Mouse (Mus musculus) forebrain, embryonic 13.5 days (tissue): ENCODE results near the gene Neurl1a. TPM values are rescaled to one million over a fixed set of nuclear protein-coding genes. Genes with fewer than 3 reads are reported as not detected.

ENCODE experiments used
- ATAC-seq: fragments of 200-750 bp; cut with Nextera tagmentation; 2 replicates; pipeline ENCODE4 v1.8.0; 2017
- H3K27ac ChIP-seq: fragments of 300-500 bp; sonication (generic); 2 replicates; pipeline ENCODE4 v1.5.1; 2015; ENCODE audit warnings: inconsistent platforms, mild to moderate bottlenecking, moderate library complexity
- H3K27me3 ChIP-seq: fragments of 300-500 bp; sonication (generic); 2 replicates; pipeline ENCODE4 v1.6.1; 2015; ENCODE audit warnings: mild to moderate bottlenecking, inconsistent platforms
- H3K36me3 ChIP-seq: fragments of 300-500 bp; sonication (generic); 2 replicates; pipeline ENCODE4 v1.6.1; 2015; ENCODE audit warnings: mild to moderate bottlenecking, inconsistent platforms; ENCODE audit not compliant: poor library complexity, severe bottlenecking
- H3K4me1 ChIP-seq: fragments of 300-500 bp; sonication (generic); 2 replicates; pipeline ENCODE4 v1.6.1; 2015; ENCODE audit warnings: inconsistent platforms
- H3K4me2 ChIP-seq: fragments of 300-500 bp; sonication (generic); 2 replicates; pipeline ENCODE4 v1.6.1; 2015; ENCODE audit warnings: inconsistent platforms, mild to moderate bottlenecking, moderate library complexity
- H3K4me3 ChIP-seq: fragments of 300-500 bp; sonication (generic); 2 replicates; pipeline ENCODE4 v1.5.1; 2015; ENCODE audit warnings: mild to moderate bottlenecking, inconsistent platforms
- H3K9ac ChIP-seq: fragments of 300-500 bp; sonication (generic); 2 replicates; pipeline ENCODE4 v1.6.1; 2015; ENCODE audit warnings: mild to moderate bottlenecking, inconsistent platforms
- H3K9me3 ChIP-seq: fragments of 300-500 bp; sonication (generic); replicated peaks from 2 replicates; pipeline ENCODE4 v1.6.1; 2016; ENCODE audit warnings: inconsistent platforms
- WGBS: fragments of 180-500 bp; shearing (Covaris S2); methylation state at CpG from one replicate; pipeline ENCODE4 v1.1.7; 2015; 5-methylcytosine and 5-hydroxymethylcytosine counted together
- polyA plus RNA-seq: library from polyadenylated mRNA; unstranded; fragments of >200 nt; fragmentation: Nextera tagmentation; extraction: Ambion mirVana; gene quantifications from 2 replicates; pipeline ENCODE4 v1.2.1, GENCODE M21; 2015

Neurl1a gene
- polyA plus RNA-seq, 1 experiment from 2014 or later, result 2.8 TPM

DNA sequence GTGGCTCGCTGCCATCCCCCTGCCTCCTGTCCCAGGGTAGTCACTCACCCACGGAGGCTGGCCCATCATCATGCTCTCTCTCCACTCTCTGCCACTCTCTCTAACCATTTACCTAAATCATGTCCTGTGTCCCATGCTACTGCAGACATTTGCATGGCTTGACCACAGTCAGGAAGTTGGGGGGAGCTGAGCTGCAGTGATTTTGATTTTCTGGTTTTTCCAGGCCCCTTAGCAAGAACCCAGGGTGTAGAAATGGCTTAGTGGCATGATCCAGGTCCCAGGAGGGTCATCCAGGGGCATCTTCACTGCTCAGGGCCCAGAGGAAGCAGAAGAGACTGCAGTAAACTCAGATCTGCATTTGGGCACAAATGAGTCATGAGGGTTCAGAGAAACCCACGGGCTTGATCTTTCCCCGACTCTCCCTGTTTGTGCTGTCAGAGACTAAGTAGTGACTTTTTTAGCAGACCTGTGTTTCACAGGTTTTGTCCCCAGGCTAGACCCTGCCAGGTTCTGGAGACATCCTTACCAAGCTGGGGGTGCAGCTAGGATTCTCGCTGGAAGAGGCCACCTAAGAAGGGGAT, 30.3 kb upstream of the Neurl1a start:
- no peak overlapping the region for H3K27ac ChIP-seq
- no peaks in the 10 kb centered on the region for H3K9me3 ChIP-seq
- no peak overlapping the region for H3K4me3 ChIP-seq
- no peak overlapping the region for H3K4me2 ChIP-seq
- no peaks in the 10 kb centered on the region for H3K27me3 ChIP-seq
- H3K9ac ChIP-seq, result no peak overlapping the region
- H3K36me3 ChIP-seq, result no peaks in the 10 kb centered on the region
- no peaks in the 10 kb centered on the region for H3K4me1 ChIP-seq
- ATAC-seq, result no peak
- WGBS, result 80% methylated on average over 5 of the region's 5 CpGs

DNA sequence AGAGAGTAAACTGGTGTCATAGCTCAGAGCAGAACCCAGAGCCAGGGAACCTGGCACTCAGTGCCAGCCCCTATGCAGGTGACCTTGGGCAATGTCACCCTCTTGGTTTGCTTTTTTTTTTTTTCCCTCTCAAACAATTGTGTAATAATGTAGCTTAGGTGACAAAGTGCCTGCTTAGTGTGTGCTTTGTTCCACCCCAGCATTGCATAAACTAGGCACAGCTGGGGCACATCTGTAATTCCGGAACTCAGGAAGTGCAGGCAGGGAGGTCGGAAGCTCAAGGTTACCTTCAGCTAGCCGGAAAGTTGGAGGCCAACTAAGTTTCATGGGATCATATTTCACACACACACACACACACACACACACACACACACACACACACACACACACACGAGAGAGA, 28.8 kb upstream of the Neurl1a start:
- Histone ChIP-seq H3K27me3 (no peaks in the 10 kb centered on the region), H3K27ac (no peak overlapping the region), H3K4me3 (no peak overlapping the region), H3K4me1 (no peaks in the 10 kb centered on the region), H3K9me3 (no peaks in the 10 kb centered on the region), H3K36me3 (no peaks in the 10 kb centered on the region), H3K4me2 (no peak overlapping the region), H3K9ac (no peak overlapping the region)
- 76% methylated on average over 3 of the region's 4 CpGs for WGBS
- ATAC-seq, result no peak

DNA sequence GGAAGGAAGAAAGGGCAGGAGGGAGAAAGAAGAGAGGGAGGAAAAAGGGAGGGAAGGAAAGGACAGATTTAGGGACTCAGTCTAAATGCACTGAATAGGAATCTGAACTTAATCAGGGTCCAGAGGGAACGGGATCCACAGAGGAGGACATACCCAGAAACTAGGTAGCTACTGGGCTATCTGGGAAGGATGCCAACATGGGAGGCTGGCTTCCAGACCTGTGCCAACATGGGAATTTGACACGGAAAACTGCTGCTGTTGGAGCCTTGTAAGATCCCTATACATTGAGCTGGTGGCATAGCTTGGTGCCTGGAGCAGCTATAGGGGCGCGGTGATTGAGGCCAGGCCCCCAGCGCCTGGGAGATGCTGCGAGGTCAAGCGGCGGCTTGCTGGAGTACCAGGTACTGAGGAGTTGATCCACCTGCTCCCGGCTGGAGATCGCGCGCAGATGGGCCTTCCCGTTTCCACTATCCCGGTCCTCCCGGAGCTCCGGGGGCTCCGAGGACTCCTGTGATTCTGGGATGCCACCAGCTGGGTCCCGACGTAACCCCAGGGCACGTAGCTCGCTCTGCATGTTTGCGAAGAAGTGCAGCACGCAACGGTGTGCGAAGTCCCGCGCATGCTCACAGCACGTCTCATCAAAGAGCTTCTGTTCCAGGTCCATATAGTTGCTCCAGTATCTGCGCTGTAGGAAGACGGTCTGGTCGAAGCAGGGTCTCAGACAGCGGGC, 27.1 kb upstream of the Neurl1a start:
- peak; percentile 66 for ATAC-seq
- WGBS, result 27% methylated on average over 32 of the region's 32 CpGs
- H3K36me3 ChIP-seq, result no peaks in the 10 kb centered on the region

DNA sequence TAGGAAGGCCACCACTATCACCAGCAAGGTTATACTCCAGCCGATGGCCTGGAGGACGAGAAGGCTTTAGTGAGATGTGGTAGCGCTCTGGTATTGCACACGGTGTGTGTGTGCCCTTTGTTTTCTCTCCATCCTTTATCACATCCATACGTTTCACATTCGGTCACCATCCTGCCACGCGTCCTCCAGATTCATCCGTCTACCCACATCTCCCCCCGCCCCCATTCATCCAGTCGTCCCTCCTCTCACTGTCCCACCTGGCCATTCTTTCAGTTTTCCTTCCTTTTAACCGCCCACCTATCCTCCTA, 26.6 kb upstream of the Neurl1a start:
- Histone ChIP-seq H3K36me3 (no peaks in the 10 kb centered on the region), H3K4me2 (peak overlapping the region; percentile 60), H3K27ac (no peak overlapping the region), H3K4me3 (peak overlapping the region; percentile 32), H3K9ac (peak overlapping the region; percentile 60), H3K27me3 (no peaks in the 10 kb centered on the region), H3K4me1 (no peaks in the 10 kb centered on the region), H3K9me3 (no peaks in the 10 kb centered on the region)
- WGBS, result 61% methylated on average over 12 of the region's 12 CpGs
- no peak; the same call in 1 of the 2 replicates for ATAC-seq

More for the DNA sequence above, 27.1 kb upstream of the Neurl1a start:
- Histone ChIP-seq H3K4me1 (no peaks in the 10 kb centered on the region), H3K4me2 (peak overlapping the region; percentile 60), H3K9me3 (no peaks in the 10 kb centered on the region), H3K27ac (no peak overlapping the region), H3K27me3 (no peaks in the 10 kb centered on the region), H3K4me3 (peak overlapping the region; percentile 32), H3K9ac (peak overlapping the region; percentile 60)

DNA sequence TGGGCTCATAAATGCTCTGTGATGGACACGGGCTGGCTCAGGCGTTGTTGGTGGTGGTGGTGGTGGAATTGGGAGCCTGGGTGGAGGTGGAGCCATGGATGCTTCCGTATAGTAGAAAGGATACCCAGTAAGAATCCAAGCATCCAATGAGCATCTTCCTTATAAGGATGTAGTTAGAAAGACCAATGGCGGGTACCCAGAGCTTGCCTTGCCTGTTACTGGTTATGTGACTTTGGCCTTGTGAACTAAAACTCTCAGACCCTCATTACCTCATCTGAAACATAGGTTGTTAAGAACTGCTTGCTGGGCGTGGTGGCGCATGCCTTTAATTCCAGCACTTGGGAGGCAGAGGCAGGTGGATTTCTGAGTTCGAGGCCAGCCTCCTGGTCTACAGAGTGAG, 24.9 kb upstream of the Neurl1a start:
- ATAC-seq, result no peak
- no peaks in the 10 kb centered on the region for H3K9me3 ChIP-seq
- no peak overlapping the region for H3K27ac ChIP-seq
- no peak overlapping the region for H3K9ac ChIP-seq
- no peaks in the 10 kb centered on the region for H3K36me3 ChIP-seq
- 94% methylated on average over 7 of the region's 7 CpGs for WGBS
- no peaks in the 10 kb centered on the region for H3K27me3 ChIP-seq
- H3K4me3 ChIP-seq, result no peak overlapping the region
- H3K4me1 ChIP-seq, result no peaks in the 10 kb centered on the region
- no peak overlapping the region for H3K4me2 ChIP-seq

DNA sequence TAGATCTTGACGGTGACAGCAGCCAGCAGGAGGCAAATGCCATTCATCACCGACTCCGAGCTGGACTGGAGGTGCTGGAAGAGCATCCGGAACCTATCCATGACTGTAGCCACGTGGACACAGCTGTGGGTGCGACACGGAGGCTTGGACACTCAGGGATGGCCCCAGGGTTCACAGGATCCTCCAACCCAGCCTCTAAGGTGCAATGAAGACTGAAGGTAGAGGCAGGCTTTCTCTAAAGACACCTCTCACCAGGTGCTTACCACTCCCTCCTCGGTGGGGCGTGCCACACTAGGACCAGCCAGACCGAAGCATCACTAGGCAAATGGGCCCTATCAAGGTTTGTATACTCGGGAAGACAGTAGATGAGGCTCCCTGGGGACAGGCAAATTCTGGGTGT, 21.0 kb upstream of the Neurl1a start, which contains the start of gene Calhm3:
Gene Calhm3 (minus strand): TSS at position 101 of the 400 bp plus-strand sequence.
- Histone ChIP-seq H3K27ac (no peak within 1 kb of the TSS), H3K27me3 (no peaks in the 10 kb centered on the region), H3K9me3 (no peaks in the 10 kb centered on the region), H3K4me2 (no peak within 1 kb of the TSS), H3K4me1 (no peaks in the 10 kb centered on the region), H3K36me3 (no peaks in the 10 kb centered on the region), H3K4me3 (no peak within 1 kb of the TSS), H3K9ac (no peak within 1 kb of the TSS)
- WGBS, result 89% methylated on average over 11 of the region's 11 CpGs
- no peak for ATAC-seq

DNA sequence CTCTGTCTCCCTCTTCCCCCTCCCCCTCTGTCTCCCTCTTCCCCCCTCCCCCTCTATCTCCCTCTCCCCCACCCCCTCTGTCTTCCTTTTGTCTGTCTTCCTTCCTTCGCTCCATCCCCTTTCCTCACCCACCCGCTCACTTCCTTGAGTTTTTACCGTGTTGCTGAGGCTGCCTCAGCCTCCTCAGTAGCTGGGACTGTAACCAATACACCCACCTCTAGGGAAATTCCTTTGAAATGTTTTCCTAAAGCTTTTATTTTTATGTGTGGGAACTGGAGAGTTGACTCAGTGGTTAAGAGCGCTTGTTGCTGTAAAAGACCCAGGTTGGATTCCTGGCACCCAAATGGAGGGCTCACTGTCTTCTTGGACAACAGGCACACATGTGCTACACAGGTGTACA, 17.0 kb upstream of the Neurl1a start:
- Histone ChIP-seq H3K9ac (no peak overlapping the region), H3K27ac (no peak overlapping the region), H3K36me3 (no peaks in the 10 kb centered on the region), H3K4me1 (no peaks in the 10 kb centered on the region), H3K4me3 (no peak overlapping the region), H3K9me3 (no peaks in the 10 kb centered on the region), H3K4me2 (no peak overlapping the region), H3K27me3 (no peaks in the 10 kb centered on the region)
- WGBS, result 71% methylated on average over 4 of the region's 4 CpGs
- no peak for ATAC-seq

DNA sequence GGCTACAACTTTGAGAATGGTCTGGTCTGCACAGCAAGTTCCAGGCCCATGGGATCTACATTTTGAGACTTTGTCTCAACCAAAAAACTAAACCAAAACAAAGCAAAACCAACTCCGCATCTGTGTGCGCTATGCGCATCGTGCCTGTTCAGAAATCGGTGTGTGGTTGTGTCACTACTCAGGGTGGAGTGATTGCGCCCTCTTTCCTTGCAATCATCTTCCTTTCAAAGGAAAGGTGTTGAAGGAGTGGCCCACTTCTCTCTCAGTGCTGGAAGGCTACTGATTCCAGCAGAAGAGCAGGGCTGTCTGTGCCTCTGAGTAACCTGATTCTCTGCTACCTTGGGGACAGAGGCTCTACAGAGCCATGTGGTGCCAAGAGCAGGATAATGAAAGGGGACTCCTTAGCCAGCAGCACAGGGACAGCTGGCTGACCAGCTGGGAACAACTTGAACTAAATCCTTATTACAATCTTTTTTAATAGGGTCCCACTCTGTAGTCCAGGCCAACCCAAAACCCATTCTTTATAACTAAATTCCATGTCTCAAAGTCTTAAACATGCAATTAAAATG, 15.4 kb upstream of the Neurl1a start:
- Histone ChIP-seq H3K9me3 (no peaks in the 10 kb centered on the region), H3K27me3 (peaks cover 1% of the 10 kb centered on the region; the same call in 1 of the 2 replicates), H3K4me2 (no peak overlapping the region), H3K9ac (no peak overlapping the region), H3K27ac (no peak overlapping the region), H3K4me1 (0 out of 2 replicates have a peak, but pooled peaks cover 4% of the 10 kb centered on the region), H3K4me3 (no peak overlapping the region), H3K36me3 (no peaks in the 10 kb centered on the region)
- 90% methylated on average over 6 of the region's 6 CpGs for WGBS
- ATAC-seq, result no peak

DNA sequence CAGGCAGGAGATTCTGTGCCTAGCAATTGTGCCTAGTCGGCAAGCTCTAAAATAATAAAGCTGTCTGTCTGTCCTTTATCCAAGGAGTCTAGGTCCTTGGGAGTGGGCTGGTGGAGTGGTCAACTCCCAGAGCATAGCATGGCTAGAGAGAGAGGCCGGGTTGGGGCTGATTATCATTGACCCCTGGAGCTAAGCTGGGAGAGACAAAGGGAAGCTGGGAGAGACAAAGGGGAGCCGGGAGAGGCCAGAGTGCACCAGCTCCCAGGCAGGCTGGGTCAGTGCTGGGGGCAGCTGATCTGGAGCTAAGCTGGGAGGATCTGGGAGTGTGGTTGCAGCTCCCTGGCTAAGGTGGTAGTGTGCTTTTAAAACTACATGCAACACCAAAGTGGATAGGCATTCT, 11.9 kb upstream of the Neurl1a start:
- Histone ChIP-seq H3K27me3 (peaks cover 7% of the 10 kb centered on the region; the same call in 1 of the 2 replicates), H3K9ac (no peak overlapping the region), H3K4me2 (no peak overlapping the region), H3K4me3 (no peak overlapping the region), H3K4me1 (0 out of 2 replicates have a peak, but pooled peaks cover 10% of the 10 kb centered on the region), H3K9me3 (no peaks in the 10 kb centered on the region), H3K36me3 (no peaks in the 10 kb centered on the region), H3K27ac (no peak overlapping the region)
- 15% methylated on average over 3 of the region's 3 CpGs for WGBS
- no peak for ATAC-seq

DNA sequence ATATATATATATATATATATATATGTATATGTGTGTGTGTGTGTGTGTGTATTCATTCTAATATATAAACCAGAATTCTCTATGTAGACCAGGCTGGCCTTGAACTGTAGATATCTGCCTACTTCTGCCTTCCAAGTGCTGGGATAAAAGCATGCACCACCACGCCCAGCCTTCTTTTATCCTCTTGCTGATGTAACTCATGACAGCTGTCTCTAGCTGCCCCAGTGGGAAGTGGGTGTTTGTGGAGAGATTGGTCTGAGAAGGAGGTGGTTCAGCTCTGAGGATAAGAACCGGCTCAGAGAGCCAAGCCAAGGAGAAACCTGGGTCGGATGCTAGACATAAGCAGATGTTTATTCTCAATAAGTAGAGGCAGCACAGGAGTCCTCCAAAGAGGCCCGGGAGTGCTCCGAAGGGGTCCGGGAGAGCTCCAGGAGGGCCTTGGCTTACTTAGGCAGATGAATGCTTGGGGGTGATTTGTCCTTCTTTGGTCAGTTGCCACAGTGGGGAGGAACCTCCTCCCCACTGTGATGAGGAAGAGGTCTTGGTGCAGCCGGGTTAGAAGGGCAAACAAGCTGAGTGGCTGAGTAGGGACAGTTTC, 10.9 kb upstream of the Neurl1a start:
- Histone ChIP-seq H3K27ac (no peak overlapping the region), H3K4me2 (peak overlapping the region; percentile 44; the same call in 1 of the 2 replicates), H3K9ac (no peak overlapping the region), H3K27me3 (peaks cover 7% of the 10 kb centered on the region; the same call in 1 of the 2 replicates), H3K36me3 (no peaks in the 10 kb centered on the region), H3K4me1 (0 out of 2 replicates have a peak, but pooled peaks cover 10% of the 10 kb centered on the region), H3K4me3 (no peak overlapping the region), H3K9me3 (no peaks in the 10 kb centered on the region)
- WGBS, result 59% methylated on average over 7 of the region's 7 CpGs
- no peak for ATAC-seq

DNA sequence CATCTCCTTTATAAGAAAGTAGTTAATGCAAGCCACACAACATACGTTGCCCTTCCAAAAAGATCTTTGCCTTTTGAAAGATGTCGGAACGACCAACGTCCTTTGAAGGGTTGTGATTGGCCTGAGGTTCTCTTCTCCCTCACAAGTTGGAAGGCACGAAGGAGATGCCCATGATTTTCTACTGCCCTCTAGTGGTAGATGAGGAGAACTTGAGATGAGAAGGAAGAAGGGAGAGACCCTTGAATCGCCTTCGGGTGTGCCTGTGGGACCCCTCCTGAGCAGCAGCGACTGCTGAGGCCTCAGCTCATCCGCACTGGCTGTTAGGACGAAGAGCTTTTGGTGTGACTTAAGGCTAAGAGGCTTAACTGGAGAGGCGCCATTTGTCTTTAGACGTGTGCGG, 10.4 kb upstream of the Neurl1a start:
- Histone ChIP-seq H3K27ac (no peak overlapping the region), H3K9ac (no peak overlapping the region), H3K36me3 (no peaks in the 10 kb centered on the region), H3K4me3 (0 out of 2 replicates have a peak overlapping the region, but pooled peaks have one; percentile 9), H3K4me2 (peak overlapping the region; percentile 44), H3K9me3 (no peaks in the 10 kb centered on the region), H3K4me1 (0 out of 2 replicates have a peak, but pooled peaks cover 10% of the 10 kb centered on the region), H3K27me3 (peaks cover 7% of the 10 kb centered on the region; the same call in 1 of the 2 replicates)
- 4% methylated on average over 13 of the region's 13 CpGs for WGBS
- ATAC-seq, result 0 out of 2 replicates have a peak, but pooled peaks have one; percentile 16
